ENCODE assay signal across 8 mouse cellular contexts in genomic region chr17:26939178-26939972, GRCm38 (mm10). TPM values are rescaled to one million over a fixed set of nuclear protein-coding genes. Genes with fewer than 3 reads are reported as not detected.
DNase-seq lines count a peak whose midpoint lies in the region; ATAC-seq and TF ChIP-seq lines count a peak whose summit lies in the region.

Cuta (minus strand) TSS chr17:26939569.

- no peak for TF ChIP-seq EP300 in heart, adult 2 months (IDR thresholded peaks at IDR 0.05; ENCODE audit: insufficient read depth, low read depth, low read length)

- intact Hi-C loops in heart, adult 2 months (cut with DNase I) = loop anchor here (2.0 kb wide), 1 partner anchor 33 kb away; the partner anchor contains the start of gene Zbtb9

- peak within 1 kb of the TSS; percentile 98 for H3K4me2 ChIP-seq in embryonic facial prominence, embryonic 14.5 days (ENCODE audit: low read depth, low read length)
- peak within 1 kb of the TSS; percentile 99 for H3K4me2 ChIP-seq in limb, embryonic 13.5 days (replicated peaks)
- H3K4me2 ChIP-seq in midbrain, embryonic 16.5 days (ENCODE audit: low read length) = peak within 1 kb of the TSS; percentile 98

- H3K9ac ChIP-seq in embryonic facial prominence, embryonic 14.5 days (ENCODE audit: low read depth, low read length) = peak within 1 kb of the TSS; percentile 72
- H3K9ac ChIP-seq in heart, adult 2 months (ENCODE audit: low read depth, low read length) = peak within 1 kb of the TSS; percentile 93
- H3K9ac ChIP-seq in limb, embryonic 13.5 days = peak within 1 kb of the TSS; percentile 87
- H3K9ac ChIP-seq in midbrain, embryonic 16.5 days (ENCODE audit: low read depth, low read length) = peak within 1 kb of the TSS; percentile 73

- H3K27me3 ChIP-seq in embryonic facial prominence, embryonic 14.5 days (replicated peaks; ENCODE audit: control insufficient read depth, insufficient read depth, low read length) = no peaks in the 10 kb centered on the region
- H3K27me3 ChIP-seq in heart, adult 2 months (ENCODE audit: control insufficient read depth, insufficient read depth, low read length) = no peaks in the 10 kb centered on the region
- no peaks in the 10 kb centered on the region for H3K27me3 ChIP-seq in limb, embryonic 13.5 days
- H3K27me3 ChIP-seq in midbrain, embryonic 16.5 days (ENCODE audit: control insufficient read depth, insufficient read depth, low read depth, low read length) = no peaks in the 10 kb centered on the region

- 0% methylated on average over 38 of the region's 70 CpGs for WGBS in embryonic facial prominence, embryonic 14.5 days
- WGBS in heart, adult 2 months = under 1% methylated on average over 70 of the region's 70 CpGs
- WGBS in limb, embryonic 13.5 days = under 1% methylated on average over 69 of the region's 70 CpGs
- WGBS in midbrain, embryonic 16.5 days = under 1% methylated on average over 67 of the region's 70 CpGs

- peak; percentile 96 for ATAC-seq in embryonic facial prominence, embryonic 14.5 days (ENCODE audit: low read depth)
- ATAC-seq in limb, embryonic 13.5 days (ENCODE audit: low FRiP score, low read depth) = peak; percentile 96
- peak; percentile 91 for ATAC-seq in midbrain, embryonic 16.5 days

- H3K4me3 ChIP-seq in embryonic facial prominence, embryonic 14.5 days (ENCODE audit: low read depth, low read length) = peak within 1 kb of the TSS; percentile 74
- H3K4me3 ChIP-seq in heart, adult 2 months = peak within 1 kb of the TSS; percentile 69
- peak within 1 kb of the TSS; percentile 67 for H3K4me3 ChIP-seq in limb, embryonic 13.5 days
- peak within 1 kb of the TSS; percentile 72 for H3K4me3 ChIP-seq in midbrain, embryonic 16.5 days (ENCODE audit: low read depth, low read length)

- H3K27ac ChIP-seq in embryonic facial prominence, embryonic 14.5 days (replicated peaks; ENCODE audit: low read depth, low read length) = peak within 1 kb of the TSS; percentile 92
- peak within 1 kb of the TSS; percentile 94 for H3K27ac ChIP-seq in heart, adult 2 months
- peak within 1 kb of the TSS; percentile 95 for H3K27ac ChIP-seq in limb, embryonic 13.5 days
- peak within 1 kb of the TSS; percentile 96 for H3K27ac ChIP-seq in midbrain, embryonic 16.5 days (ENCODE audit: low read length)

- TF ChIP-seq CTCF in heart, adult 2 months (IDR thresholded peaks at IDR 0.05) = no peak

- peaks cover 17% of the 10 kb centered on the region for H3K4me1 ChIP-seq in embryonic facial prominence, embryonic 14.5 days (ENCODE audit: control insufficient read depth, insufficient read depth, low read length)
- H3K4me1 ChIP-seq in heart, adult 2 months (ENCODE audit: control insufficient read depth, insufficient read depth, low read length) = peaks cover 5% of the 10 kb centered on the region
- H3K4me1 ChIP-seq in limb, embryonic 13.5 days = peaks cover 43% of the 10 kb centered on the region
- peaks cover 39% of the 10 kb centered on the region for H3K4me1 ChIP-seq in midbrain, embryonic 16.5 days (ENCODE audit: control insufficient read depth, insufficient read depth, low read length)

- peak; percentile 90 for TF ChIP-seq POLR2A in heart, adult 2 months (IDR thresholded peaks at IDR 0.05; ENCODE audit: insufficient read depth, low read depth, low read length)

- peak; percentile 99 for DNase-seq in 3T3-L1 (ENCODE audit: low read depth, low spot score)
- peak; percentile 89 to 99 for DNase-seq in adrenal gland, postnatal 4 days (ENCODE audit: low spot score in 2 of 2)
- peak; percentile 100 for DNase-seq in embryonic facial prominence, embryonic 14.5 days (ENCODE audit: low spot score)
- peak; percentile 99 to 100 for DNase-seq in heart, adult 2 months
- DNase-seq in kidney, adult 8-10 months = peak; percentile 100
- DNase-seq in spleen, postnatal 10 days (ENCODE audit: low spot score in 2 of 2) = peak; percentile 99

- peaks cover 32% of the 10 kb centered on the region for H3K36me3 ChIP-seq in embryonic facial prominence, embryonic 14.5 days (ENCODE audit: control insufficient read depth, insufficient read depth, low read length)
- H3K36me3 ChIP-seq in heart, adult 2 months (ENCODE audit: control insufficient read depth, insufficient read depth, low read length) = no peaks in the 10 kb centered on the region
- H3K36me3 ChIP-seq in limb, embryonic 13.5 days = peaks cover 31% of the 10 kb centered on the region
- peaks cover 17% of the 10 kb centered on the region for H3K36me3 ChIP-seq in midbrain, embryonic 16.5 days (ENCODE audit: control insufficient read depth, insufficient read depth, low read length)

- no peaks in the 10 kb centered on the region for H3K79me2 ChIP-seq in heart, adult 2 months (replicated peaks; ENCODE audit: control insufficient read depth, insufficient read depth, low read length)

- H3K9me3 ChIP-seq in embryonic facial prominence, embryonic 14.5 days (ENCODE audit: control insufficient read depth, low read length) = no peaks in the 10 kb centered on the region
- no peaks in the 10 kb centered on the region for H3K9me3 ChIP-seq in limb, embryonic 13.5 days
- no peaks in the 10 kb centered on the region for H3K9me3 ChIP-seq in midbrain, embryonic 16.5 days (replicated peaks; ENCODE audit: control insufficient read depth, low read length, poor library complexity, severe bottlenecking)

RNA-seq across cellular contexts. Expression of gene Cuta, which starts in this region (rescaled TPM):
- total RNA-seq in adrenal gland, postnatal 4 days (2021) = 100 to 1,000 TPM; 127 to 132 TPM
- polyA plus RNA-seq in embryonic facial prominence, embryonic 14.5 days (2014; fragmentation: Nextera tagmentation; extraction: Ambion mirVana) = 142 and 148 TPM in 2 replicates
- total RNA-seq in heart, adult 2 months (2021) = 10 to 100 TPM; 78.6 to 94.2 TPM
- 85.1 and 96.6 TPM in 2 replicates for polyA plus RNA-seq in heart, adult 2 months (2012; rRNA removed)
- polyA plus RNA-seq in limb, embryonic 13.5 days (2015; fragmentation: Nextera tagmentation; extraction: Ambion mirVana) = 170 and 176 TPM in 2 replicates
- polyA plus RNA-seq in midbrain, embryonic 16.5 days (2015; fragmentation: Nextera tagmentation; extraction: Ambion mirVana) = 130 TPM in 2 replicates

Comparison
In these comparisons a context has a peak if more than half of its experiments do, and no peak if none do; other contexts are left out.
1. Peak in every context shown above with its lines: DNase-seq, ATAC-seq, H3K4me3 ChIP-seq and H3K27ac ChIP-seq.